Comparison of ENCODE assay signal across 10 mouse cellular contexts in the genomic region with DNA sequence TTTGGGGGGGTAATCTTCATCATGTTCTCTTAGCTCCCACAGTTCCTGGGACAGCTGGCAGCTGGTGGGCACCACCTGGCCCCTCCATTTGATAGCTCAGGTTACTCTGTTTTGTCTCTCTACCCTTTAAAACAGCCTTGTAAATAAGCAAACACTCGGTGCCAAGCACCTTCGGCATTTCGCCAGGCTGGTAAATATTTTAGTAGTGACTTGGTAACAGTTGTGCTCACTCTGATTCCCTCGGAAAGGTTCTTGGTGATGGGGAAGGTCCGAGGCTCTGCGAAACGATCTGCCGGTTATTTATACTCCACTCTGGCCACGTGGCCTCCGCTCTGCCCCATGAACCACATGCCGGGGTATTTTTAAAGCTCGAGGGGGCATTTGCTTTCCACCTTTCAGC.
DNase-seq lines count a peak whose midpoint lies in the region; ATAC-seq lines count a peak whose summit lies in the region.
"Had no signal": no experiment of that assay in that cellular context is flagged by ENCODE, and none has a peak within 500 bp of the region (broad histone marks: within the 10 kb centered on the region; RNA-seq: fewer than 3 reads in every experiment).

No protein-coding gene starts in this region.

- no peak for DNase-seq in heart, postnatal 14 days
- peak; percentile 58 for DNase-seq in fibroblast of lung, adult 2 months (ENCODE audit: low read depth)
- DNase-seq in heart, postnatal 10 days = peak; percentile 69 to 74
- peak; percentile 57 for DNase-seq in lung, postnatal 10 days
- no peak for DNase-seq in ovary, postnatal 36 days (ENCODE audit: low spot score)
- no peak for DNase-seq in testis, postnatal 10 days (ENCODE audit: low spot score)

- peak overlapping the region; percentile 74 for H3K27ac ChIP-seq in heart, embryonic 12.5 days (ENCODE audit: poor library complexity, severe bottlenecking)
- H3K27ac ChIP-seq: midbrain, embryonic 12.5 days; neural tube, embryonic 15.5 days had no signal

- peak overlapping the region; percentile 39; the same call in 1 of the 2 replicates for H3K9ac ChIP-seq in heart, embryonic 12.5 days
- H3K9ac ChIP-seq: forebrain, embryonic 15.5 days; midbrain, embryonic 12.5 days; neural tube, embryonic 15.5 days had no signal

- H3K9me3 ChIP-seq in heart, embryonic 12.5 days (replicated peaks) = no peaks in the 10 kb centered on the region
- H3K9me3 ChIP-seq: forebrain, embryonic 15.5 days; midbrain, embryonic 12.5 days; neural tube, embryonic 15.5 days had no signal

- no peaks in the 10 kb centered on the region for H3K27me3 ChIP-seq in heart, embryonic 12.5 days (replicated peaks)

- WGBS in heart, embryonic 12.5 days = 34% methylated on average over 12 of the region's 12 CpGs

- peak overlapping the region; percentile 24; the same call in 1 of the 2 replicates for H3K4me2 ChIP-seq in heart, embryonic 12.5 days
- H3K4me2 ChIP-seq: forebrain, embryonic 15.5 days; midbrain, embryonic 12.5 days; neural tube, embryonic 15.5 days had no signal

- H3K4me3 ChIP-seq in heart, embryonic 12.5 days = no peak overlapping the region
- H3K4me3 ChIP-seq: forebrain, embryonic 15.5 days; midbrain, embryonic 12.5 days; neural tube, embryonic 15.5 days had no signal

- no peak for ATAC-seq in heart, embryonic 12.5 days (ENCODE audit: insufficient number of reproducible peaks, low FRiP score)
- ATAC-seq: forebrain, embryonic 15.5 days had no signal

- H3K4me1 ChIP-seq in heart, embryonic 12.5 days (replicated peaks) = peaks cover 75% of the 10 kb centered on the region

- intact Hi-C loops in heart, postnatal 14 days (cut with DNase I) = no loop called here
- intact Hi-C loops in heart, postnatal 10 days (cut with DNase I) = no loop called here

- H3K36me3 ChIP-seq in heart, embryonic 12.5 days = no peaks in the 10 kb centered on the region
- H3K36me3 ChIP-seq: forebrain, embryonic 15.5 days; midbrain, embryonic 12.5 days; neural tube, embryonic 15.5 days had no signal

Comparison
In these comparisons a context has a peak if more than half of its experiments do, and no peak if none do; other contexts are left out.
1. DNase-seq: peak in fibroblast of lung, adult 2 months (single experiment), heart, postnatal 10 days (2 of 2) and lung, postnatal 10 days (single experiment); none in heart, postnatal 14 days (0 of 2), ovary, postnatal 36 days (single experiment) and testis, postnatal 10 days (single experiment).